In genomic region chr6:117390233-117390848, GRCm38 (mm10) we compare ENCODE assay signal across 21 mouse cellular contexts.
DNase-seq lines count a peak whose midpoint lies in the region; ATAC-seq and TF ChIP-seq lines count a peak whose summit lies in the region.
"Had no signal": no experiment of that assay in that cellular context is flagged by ENCODE, and none has a peak within 500 bp of the region (broad histone marks: within the 10 kb centered on the region; RNA-seq: fewer than 3 reads in every experiment).

No protein-coding gene starts in this region.

- no peaks in the 10 kb centered on the region for H3K27me3 ChIP-seq in lung, postnatal 0 days (replicated peaks; ENCODE audit: insufficient read depth, low read length)
- H3K27me3 ChIP-seq in heart, embryonic 13.5 days (replicated peaks), result 0 out of 2 replicates have a peak, but pooled peaks cover 3% of the 10 kb centered on the region
- no peaks in the 10 kb centered on the region for H3K27me3 ChIP-seq in limb, embryonic 10.5 days (ENCODE audit: low read depth, poor library complexity, severe bottlenecking)
- H3K27me3 ChIP-seq in hindbrain, postnatal 0 days (ENCODE audit: insufficient read depth, low read length), result no peaks in the 10 kb centered on the region
- H3K27me3 ChIP-seq: forebrain, embryonic 12.5 days had no signal

- H3K4me1 ChIP-seq in lung, postnatal 0 days (ENCODE audit: insufficient read depth, low read depth, low read length), result no peaks in the 10 kb centered on the region
- H3K4me1 ChIP-seq in heart, embryonic 13.5 days, result peaks cover 27% of the 10 kb centered on the region
- peaks cover 27% of the 10 kb centered on the region for H3K4me1 ChIP-seq in limb, embryonic 10.5 days
- no peaks in the 10 kb centered on the region for H3K4me1 ChIP-seq in hindbrain, postnatal 0 days (ENCODE audit: insufficient read depth, low read length)
- H3K4me1 ChIP-seq: forebrain, embryonic 12.5 days had no signal

- 54% methylated on average over 7 of the region's 7 CpGs for WGBS in lung, postnatal 0 days
- 37% methylated on average over 7 of the region's 7 CpGs for WGBS in heart, embryonic 13.5 days
- 61% methylated on average over 7 of the region's 7 CpGs for WGBS in limb, embryonic 10.5 days
- 88% methylated on average over 7 of the region's 7 CpGs for WGBS in hindbrain, postnatal 0 days

- no peak for TF ChIP-seq CTCF in lung, postnatal 0 days (IDR thresholded peaks at IDR 0.05)
- TF ChIP-seq CTCF in hindbrain, postnatal 0 days (IDR thresholded peaks at IDR 0.05; ENCODE audit: low read depth), result no peak

- no peaks in the 10 kb centered on the region for H3K36me3 ChIP-seq in lung, postnatal 0 days (ENCODE audit: insufficient read depth, low read length)
- H3K36me3 ChIP-seq in heart, embryonic 13.5 days, result no peaks in the 10 kb centered on the region
- H3K36me3 ChIP-seq in limb, embryonic 10.5 days, result no peaks in the 10 kb centered on the region
- H3K36me3 ChIP-seq in hindbrain, postnatal 0 days (ENCODE audit: insufficient read depth, low read length), result no peaks in the 10 kb centered on the region
- H3K36me3 ChIP-seq: forebrain, embryonic 12.5 days had no signal

- no peaks in the 10 kb centered on the region for H3K9me3 ChIP-seq in lung, postnatal 0 days (ENCODE audit: low read length)
- no peaks in the 10 kb centered on the region for H3K9me3 ChIP-seq in heart, embryonic 13.5 days
- H3K9me3 ChIP-seq in limb, embryonic 10.5 days (replicated peaks), result no peaks in the 10 kb centered on the region
- H3K9me3 ChIP-seq in hindbrain, postnatal 0 days (ENCODE audit: low read length), result no peaks in the 10 kb centered on the region
- H3K9me3 ChIP-seq: forebrain, embryonic 12.5 days had no signal

- H3K27ac ChIP-seq in lung, postnatal 0 days (ENCODE audit: low read length), result no peak overlapping the region
- peak overlapping the region; percentile 63 for H3K27ac ChIP-seq in heart, embryonic 13.5 days (replicated peaks)
- H3K27ac ChIP-seq in limb, embryonic 10.5 days, result peak overlapping the region; percentile 47
- H3K27ac ChIP-seq in hindbrain, postnatal 0 days, result no peak overlapping the region
- H3K27ac ChIP-seq: forebrain, embryonic 12.5 days had no signal

- no peak overlapping the region for H3K9ac ChIP-seq in lung, postnatal 0 days (replicated peaks; ENCODE audit: low read depth)
- no peak overlapping the region for H3K9ac ChIP-seq in heart, embryonic 13.5 days
- H3K9ac ChIP-seq in hindbrain, postnatal 0 days (replicated peaks; ENCODE audit: low read length), result no peak overlapping the region
- H3K9ac ChIP-seq: forebrain, embryonic 12.5 days had no signal

- TF ChIP-seq EP300 in lung, postnatal 0 days (IDR thresholded peaks at IDR 0.05), result peak; percentile 36; the same call in 1 of the 2 replicates

- no peak for DNase-seq in lung, postnatal 0 days (ENCODE audit: low spot score)
- no peak for DNase-seq in lung, postnatal 10 days
- DNase-seq in heart, adult 18-20 months, result peak; percentile 51 to 70
- DNase-seq in limb, embryonic 10.5 days (ENCODE audit: low spot score), result no peak
- DNase-seq in cerebellum, postnatal 36 days, result no peak
- no peak for DNase-seq in adrenal gland, adult 2 months
- DNase-seq in hindbrain, postnatal 0 days (ENCODE audit: low spot score), result no peak
- DNase-seq: adrenal gland, postnatal 36 days; cerebellum, adult 18-20 months; cerebellum, postnatal 25 days; gastrocnemius, postnatal 14 days; kidney, adult 18-20 months; kidney, postnatal 25 days; lung, adult 2 months; lung, postnatal 4 days; thymus, postnatal 25 days had no signal

- H3K4me3 ChIP-seq in lung, postnatal 0 days (ENCODE audit: low read depth, low read length), result no peak overlapping the region
- no peak overlapping the region for H3K4me3 ChIP-seq in heart, embryonic 13.5 days
- H3K4me3 ChIP-seq in limb, embryonic 10.5 days, result no peak overlapping the region
- H3K4me3 ChIP-seq in hindbrain, postnatal 0 days (ENCODE audit: low read length), result no peak overlapping the region
- H3K4me3 ChIP-seq: forebrain, embryonic 12.5 days had no signal

- ATAC-seq in lung, postnatal 0 days, result 0 out of 2 replicates have a peak, but pooled peaks have one; percentile 25
- peak; percentile 54; the same call in 1 of the 2 replicates for ATAC-seq in heart, embryonic 13.5 days (ENCODE audit: extremely low read depth, insufficient number of reproducible peaks, low FRiP score, low TSS enrichment)
- no peak for ATAC-seq in hindbrain, postnatal 0 days
- ATAC-seq: activated CD4-positive, CD25-positive, alpha-beta regulatory T cell, adult 4 months; hindbrain, embryonic 16.5 days; midbrain, embryonic 16.5 days had no signal

- H3K4me2 ChIP-seq in lung, postnatal 0 days (replicated peaks; ENCODE audit: low read depth, low read length), result no peak overlapping the region
- H3K4me2 ChIP-seq in heart, embryonic 13.5 days, result no peak overlapping the region
- no peak overlapping the region for H3K4me2 ChIP-seq in hindbrain, postnatal 0 days (ENCODE audit: low read depth, low read length)
- H3K4me2 ChIP-seq: forebrain, embryonic 12.5 days had no signal

Comparison
In these comparisons a context has a peak if more than half of its experiments do, and no peak if none do; other contexts are left out.
1. DNase-seq: peak in heart, adult 18-20 months (2 of 2); none in lung, postnatal 0 days (single experiment), lung, postnatal 10 days (single experiment), limb, embryonic 10.5 days (single experiment), cerebellum, postnatal 36 days (0 of 2), adrenal gland, adult 2 months (single experiment) and hindbrain, postnatal 0 days (single experiment).
2. H3K27ac ChIP-seq: peak in heart, embryonic 13.5 days (single experiment) and limb, embryonic 10.5 days (single experiment); none in lung, postnatal 0 days (single experiment) and hindbrain, postnatal 0 days (single experiment).